Mouse (Mus musculus) C2C12 (cell line): ENCODE data around the gene Sec22b.

Experiments used
- CTCF ChIP-seq: IDR thresholded peaks from one replicate; pipeline ENCODE4 v1.5.1; 2011; ENCODE audit not compliant: control insufficient read depth, insufficient read depth, insufficient read length
- MAX ChIP-seq: IDR thresholded peaks from one replicate; pipeline ENCODE4 v1.6.1; 2011; ENCODE audit warnings: mild to moderate bottlenecking, control low read depth
- MYOG ChIP-seq: IDR thresholded peaks from one replicate; pipeline ENCODE4 v1.6.1; 2011; ENCODE audit not compliant: control insufficient read depth, insufficient read length; ENCODE audit errors: extremely low read depth
- USF1 ChIP-seq: IDR thresholded peaks from one replicate; pipeline ENCODE4 v1.6.1; 2011; ENCODE audit warnings: low read depth, mild to moderate bottlenecking, control low read depth, moderate library complexity

DNA sequence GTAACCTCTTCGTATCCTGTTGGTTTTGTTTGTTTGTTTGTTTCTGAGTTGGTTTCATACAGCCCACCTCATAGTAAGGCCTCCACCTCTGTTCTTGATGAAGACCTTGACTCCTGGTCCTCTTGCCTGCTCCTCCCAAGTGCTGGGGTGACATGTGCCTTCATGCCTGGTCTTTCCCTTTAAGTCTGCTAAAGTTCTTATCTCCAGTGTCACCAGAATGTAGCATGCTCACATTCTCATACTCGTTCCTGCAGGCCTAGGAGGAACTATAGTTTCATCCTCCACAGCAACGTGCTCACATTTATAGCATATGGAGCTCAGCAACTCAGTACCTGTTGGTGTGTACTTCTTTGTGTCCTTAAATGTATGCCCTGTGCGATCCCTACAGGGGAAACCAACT is 26.3 kb downstream of the Sec22b start:
- TF ChIP-seq CTCF = no peak
- no peak for TF ChIP-seq MAX
- TF ChIP-seq USF1 = no peak
- TF ChIP-seq MYOG = no peak
